Mouse (Mus musculus): ENCODE results near the gene Adam33.
"Not testable (repeated sequence)": the region's sequence is repeated elsewhere in the genome, so short reads cannot be mapped to it uniquely, and the experiment has no call there.

Gene Adam33

DNA sequence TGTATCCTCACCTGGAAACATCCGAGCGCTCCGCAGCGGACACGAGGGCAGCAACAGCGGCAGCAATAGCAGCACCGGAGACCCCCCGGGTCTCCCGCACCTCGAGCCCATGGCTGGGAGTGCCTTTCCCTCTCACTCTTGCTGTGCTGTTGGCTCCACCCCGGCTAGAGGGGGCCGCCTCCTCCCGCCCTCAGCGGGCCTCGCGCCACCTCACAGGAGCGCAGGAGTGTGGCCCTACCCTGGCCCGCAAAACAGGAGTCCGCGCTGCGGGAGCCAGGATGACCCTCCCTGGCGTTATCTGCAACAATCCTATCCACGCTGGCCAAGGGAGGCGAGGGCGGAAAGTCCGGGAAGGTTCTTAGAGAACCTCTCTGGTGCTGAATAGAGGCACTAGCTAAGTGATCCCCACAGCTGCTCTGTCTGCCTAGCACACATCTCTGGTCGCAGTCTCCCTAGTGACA, at the start of gene Adam33:
Gene Adam33 (minus strand): TSS at position 411 of the 461 bp plus-strand sequence.
- DNase-seq (ENCODE audit: extremely low read depth, low read depth, low spot score), result no peak

DNA sequence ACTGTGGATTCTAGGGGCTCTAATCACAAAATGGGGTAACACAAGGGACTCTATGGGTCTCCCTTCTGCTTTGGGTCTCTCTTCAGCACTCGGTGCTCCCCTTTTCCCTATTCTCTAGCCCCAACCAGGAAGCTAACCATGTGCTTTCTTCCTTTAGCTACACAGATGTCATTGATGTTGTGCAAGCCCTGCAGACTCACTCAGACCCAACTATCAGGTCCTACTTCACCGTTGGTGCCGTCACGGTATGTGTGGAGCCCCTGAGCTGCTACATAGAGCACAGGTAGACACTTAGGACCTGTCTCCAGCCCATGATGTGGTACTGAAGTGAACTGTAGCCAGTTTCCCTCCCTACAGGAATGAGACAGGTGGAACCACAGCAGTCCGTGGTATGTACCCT, 42.4 kb upstream of the Adam33 start:
- no peak for DNase-seq (ENCODE audit: extremely low read depth, low read depth, low spot score)

DNA sequence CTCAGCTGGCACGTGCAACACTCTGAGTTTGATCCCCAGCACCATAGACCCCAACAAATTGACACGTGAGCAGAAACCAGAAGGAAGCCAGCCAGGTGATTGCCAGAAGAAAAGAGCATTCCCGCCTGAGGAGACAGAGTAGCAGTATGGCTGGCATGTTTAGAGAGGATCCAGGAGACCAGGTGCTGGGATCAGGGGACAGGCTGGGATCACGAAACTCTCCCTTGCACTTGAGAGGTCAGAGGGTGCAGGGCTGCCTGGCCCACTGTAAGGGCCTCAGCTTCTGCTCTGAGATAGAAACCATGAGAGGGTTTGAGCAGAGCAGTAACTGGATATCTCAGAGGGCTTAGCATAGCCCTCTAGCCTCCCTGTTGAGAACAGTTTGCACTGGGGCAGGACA, 41.4 kb upstream of the Adam33 start:
- not testable (repeated sequence) for DNase-seq (ENCODE audit: extremely low read depth, low read depth, low spot score)

DNA sequence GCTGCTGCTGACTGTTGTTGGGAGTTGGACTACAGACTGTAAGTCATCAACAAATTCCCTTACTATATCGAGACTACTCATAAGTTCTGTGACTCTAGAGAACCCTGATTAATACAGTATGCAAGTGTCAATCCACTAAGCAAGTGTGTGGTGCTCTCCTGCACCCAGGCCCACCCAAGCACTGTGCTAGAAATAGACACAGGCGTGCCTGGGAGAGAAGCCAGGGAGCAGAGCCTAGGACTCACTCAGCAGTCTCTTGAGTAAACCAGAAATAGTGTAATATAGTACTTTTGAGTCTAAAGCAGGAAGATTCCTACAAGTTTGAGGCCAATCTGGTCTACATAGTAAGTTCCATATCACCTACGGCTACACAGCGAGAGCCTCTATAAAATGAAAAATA, 40.4 kb upstream of the Adam33 start:
- no peak for DNase-seq (ENCODE audit: extremely low read depth, low read depth, low spot score)

DNA sequence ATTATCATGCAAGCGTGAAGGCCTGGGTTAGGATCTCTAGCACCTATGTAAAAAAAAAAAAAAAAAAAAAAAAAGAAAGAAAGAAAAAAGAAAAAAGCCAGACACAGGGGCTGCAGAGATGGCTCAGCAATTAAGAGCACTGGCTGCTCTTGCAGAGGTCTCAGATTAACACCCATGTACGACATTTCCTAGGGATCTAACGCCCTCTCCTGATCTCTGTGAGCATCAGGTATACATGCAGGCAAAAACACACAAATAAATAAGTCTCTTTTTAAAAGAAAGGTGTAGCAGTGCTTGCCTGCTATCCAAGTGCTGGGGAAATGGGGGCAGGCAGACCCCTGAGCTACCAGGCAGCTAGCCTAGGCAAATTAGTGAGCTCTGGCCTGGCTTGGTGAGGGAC, 37.9 kb upstream of the Adam33 start:
- no peak for DNase-seq (ENCODE audit: extremely low read depth, low read depth, low spot score)

DNA sequence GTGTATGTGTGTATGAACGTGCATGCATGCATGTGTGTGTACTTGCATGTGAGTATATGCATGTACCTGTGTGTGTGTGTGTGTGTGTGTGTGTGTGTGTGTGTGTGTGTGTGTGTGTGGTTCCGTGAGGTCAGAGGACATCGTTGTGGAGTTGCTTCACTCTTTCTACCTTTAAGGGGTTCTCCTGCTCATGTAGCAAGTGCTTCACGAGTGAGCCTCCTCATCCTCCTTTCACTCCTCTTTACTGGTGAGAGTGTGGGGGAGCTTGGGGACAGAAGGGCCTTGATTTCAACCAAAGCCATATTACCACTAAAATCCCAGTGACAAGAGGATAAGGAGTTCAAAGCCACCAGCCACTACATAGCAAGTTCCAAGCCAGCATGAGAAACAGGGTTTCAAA, 33.5 kb upstream of the Adam33 start:
- DNase-seq (ENCODE audit: extremely low read depth, low read depth, low spot score), result no peak

DNA sequence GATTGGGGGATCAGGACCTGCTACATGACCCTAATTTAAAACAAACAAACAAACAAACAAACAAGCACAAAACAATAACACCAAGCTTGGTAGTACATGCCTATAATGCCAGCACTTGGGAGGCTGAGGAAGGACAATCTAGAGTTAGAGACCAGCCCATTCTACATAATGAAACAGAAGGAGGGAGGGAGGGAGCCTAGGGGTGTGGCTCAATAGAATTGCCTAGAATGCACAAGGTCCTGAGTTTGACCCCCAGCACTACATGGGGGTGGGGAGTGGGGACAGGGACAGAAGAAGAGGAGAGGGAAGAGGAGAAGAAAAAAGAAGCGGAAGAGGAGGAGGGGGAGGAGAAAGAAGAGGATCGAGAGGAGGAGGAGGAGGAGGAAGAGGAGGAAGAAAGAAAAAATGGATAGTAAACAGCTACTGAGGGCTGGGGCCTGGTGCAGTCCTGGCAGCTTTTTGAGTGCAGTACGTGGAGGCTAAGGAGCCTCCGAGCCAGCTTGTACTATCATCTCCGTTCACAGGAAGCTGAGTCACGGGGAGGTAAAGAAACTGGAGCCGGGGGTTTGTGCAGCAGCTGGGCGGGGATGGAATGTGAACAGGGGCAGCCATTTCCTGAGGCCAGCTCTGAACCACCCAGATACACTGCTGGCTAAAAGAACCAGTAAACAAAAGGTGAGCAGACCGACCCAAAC, 32.6 kb upstream of the Adam33 start:
- no peak for DNase-seq (ENCODE audit: extremely low read depth, low read depth, low spot score)

DNA sequence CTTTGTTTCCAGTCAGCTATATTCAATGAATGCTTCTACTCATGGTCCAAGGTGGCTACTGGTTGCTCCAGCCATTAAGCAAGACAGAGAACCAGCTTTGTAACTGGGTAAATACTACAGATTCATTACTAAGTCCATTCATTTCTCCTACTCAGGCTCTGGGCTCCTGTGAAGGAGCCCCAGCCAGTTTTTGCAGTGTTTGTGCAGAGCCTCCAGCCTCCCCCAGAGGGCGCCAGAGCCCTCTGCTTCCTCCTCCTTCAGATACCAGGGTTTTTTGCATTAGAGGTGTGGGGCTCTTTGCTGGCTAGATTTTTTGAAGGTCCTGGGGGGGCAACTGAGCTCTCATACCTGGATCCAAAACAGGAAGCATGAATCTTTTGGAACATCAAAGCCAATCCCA, 31.2 kb upstream of the Adam33 start:
- DNase-seq (ENCODE audit: extremely low read depth, low read depth, low spot score), result no peak

DNA sequence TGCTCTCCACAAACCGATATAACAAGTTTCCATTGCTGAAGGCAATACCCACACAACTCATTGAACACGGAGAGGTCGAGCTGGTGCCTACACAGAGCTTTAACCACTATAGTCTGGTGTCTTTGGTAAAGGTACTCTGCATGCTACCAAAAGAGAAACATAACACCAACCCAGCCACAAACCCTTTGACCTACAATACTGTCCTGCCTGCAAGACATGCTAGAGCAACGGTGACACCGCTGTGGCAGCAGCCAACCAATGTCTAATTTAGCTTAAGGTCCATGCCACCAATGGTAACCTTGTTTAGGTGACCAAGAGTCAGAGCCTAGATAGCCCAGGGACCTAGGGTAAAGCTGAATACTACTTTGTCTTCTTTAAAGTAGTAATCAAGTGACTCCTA, 30.0 kb upstream of the Adam33 start:
- DNase-seq (ENCODE audit: extremely low read depth, low read depth, low spot score), result no peak

DNA sequence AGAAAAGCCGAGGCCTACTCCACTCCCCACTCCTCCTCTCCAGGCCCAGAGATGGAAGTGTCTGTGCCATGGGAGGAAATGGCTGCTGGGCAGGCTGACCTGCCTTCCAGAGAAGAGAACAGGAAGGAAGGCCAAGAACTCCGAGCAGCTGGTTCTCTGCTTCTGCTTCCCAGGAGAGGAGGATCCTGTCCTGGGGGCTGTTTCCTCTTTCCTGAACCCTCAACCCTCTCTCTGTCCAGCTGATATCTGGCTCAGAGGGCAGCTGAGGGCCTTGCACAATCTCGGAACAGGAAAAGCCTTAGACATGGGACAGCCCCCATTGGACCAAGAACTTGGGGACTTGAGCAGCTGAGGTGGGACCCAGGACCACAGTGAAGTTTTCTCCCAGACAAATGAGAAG, 27.2 kb upstream of the Adam33 start:
- DNase-seq (ENCODE audit: extremely low read depth, low read depth, low spot score), result no peak

DNA sequence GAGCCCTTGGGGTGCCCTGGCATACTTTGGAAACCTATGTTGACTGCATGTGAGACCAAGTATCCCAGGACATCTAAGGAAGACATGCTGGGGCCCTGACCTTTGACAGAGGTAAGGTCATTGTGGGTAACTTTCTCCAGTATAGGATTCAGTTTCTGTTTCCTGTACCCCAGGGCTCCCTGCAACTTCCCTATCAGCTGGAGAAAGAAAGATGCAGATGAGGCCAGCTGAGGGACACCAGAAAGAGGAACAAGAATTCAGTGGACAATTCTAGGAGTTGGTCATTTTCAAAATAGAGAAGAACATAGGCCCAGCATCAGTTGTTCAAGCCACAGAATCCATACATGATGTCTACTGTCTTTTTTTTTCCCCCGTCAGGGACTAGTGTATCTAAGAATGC, 26.0 kb upstream of the Adam33 start:
- DNase-seq (ENCODE audit: extremely low read depth, low read depth, low spot score), result no peak

DNA sequence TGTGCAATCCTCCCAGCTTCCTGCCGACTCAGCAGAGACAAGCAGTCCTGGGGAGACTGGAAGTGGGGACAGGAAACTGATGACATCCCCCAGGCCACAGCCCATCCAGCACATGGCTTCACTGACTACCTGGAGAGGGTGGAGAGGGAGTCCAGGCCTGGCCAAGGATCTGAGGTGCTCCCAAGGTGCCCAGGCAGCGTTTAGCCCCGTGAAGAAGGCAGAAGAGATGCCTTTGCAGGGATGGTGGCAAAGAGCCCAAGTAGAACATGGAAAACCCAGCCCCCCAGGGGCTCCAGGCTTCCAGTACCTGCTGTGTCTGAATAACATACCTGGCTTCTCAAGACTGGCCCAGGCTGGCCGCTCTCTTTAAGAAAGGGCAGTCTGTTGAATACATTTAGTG, 25.0 kb upstream of the Adam33 start:
- no peak for DNase-seq (ENCODE audit: extremely low read depth, low read depth, low spot score)

DNA sequence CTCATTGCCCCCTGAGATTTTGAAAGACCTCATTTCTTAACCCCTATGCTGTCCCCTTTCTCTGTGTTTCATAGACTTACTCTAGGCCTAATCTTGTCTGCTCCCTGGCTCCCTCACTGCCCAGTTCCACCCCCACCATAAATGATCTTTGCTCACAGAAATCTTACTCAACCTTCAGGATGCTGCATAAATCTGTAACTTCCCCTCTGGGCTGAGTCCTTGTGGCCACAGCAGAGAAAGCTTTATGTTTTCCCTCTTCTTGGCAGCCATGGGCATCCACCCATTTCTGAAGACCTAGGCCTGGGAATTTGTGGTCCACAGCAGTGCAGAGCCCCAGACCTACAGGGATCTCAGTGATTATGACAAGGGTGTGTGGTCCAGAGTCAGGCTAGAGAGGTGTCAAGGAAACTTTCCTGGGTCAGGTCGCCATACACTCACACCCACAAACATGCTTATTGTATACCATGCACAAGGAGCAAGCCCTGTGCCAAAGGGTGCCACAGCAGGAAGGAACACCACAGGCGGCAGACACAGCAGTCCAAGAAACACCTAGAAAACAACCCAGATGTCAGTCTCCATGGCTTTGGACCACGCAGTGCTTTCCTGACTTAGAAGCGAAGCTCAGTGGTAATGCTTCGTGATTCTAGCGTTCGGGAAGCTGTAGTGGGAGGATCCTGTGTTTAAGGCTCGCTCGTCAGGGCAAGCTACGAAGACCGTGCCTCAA, 23.2 kb upstream of the Adam33 start, which contains the start of gene Siglec1:
Gene Siglec1 (minus strand): TSS at position 99 of the 724 bp plus-strand sequence.
- DNase-seq (ENCODE audit: extremely low read depth, low read depth, low spot score), result no peak

DNA sequence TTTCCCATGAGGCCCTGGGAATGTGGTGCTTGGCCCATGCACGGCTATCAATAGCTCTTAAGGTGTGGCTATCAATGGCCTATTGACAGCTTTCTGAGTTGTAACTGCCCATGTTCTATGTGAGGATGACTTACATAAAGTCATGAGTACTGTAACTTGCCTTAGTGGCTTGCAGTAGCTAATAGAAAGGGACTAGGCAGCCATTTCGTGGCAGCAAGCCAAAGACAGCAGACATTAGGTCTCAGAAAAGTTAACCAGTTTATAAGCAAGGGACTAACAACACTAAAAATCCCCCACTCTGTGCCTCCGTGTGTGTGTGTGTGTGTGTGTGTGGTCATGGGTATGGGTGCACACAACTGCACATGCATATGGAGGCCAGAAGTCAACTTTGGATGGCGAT, 20.6 kb upstream of the Adam33 start:
- no peak for DNase-seq (ENCODE audit: extremely low read depth, low read depth, low spot score)

DNA sequence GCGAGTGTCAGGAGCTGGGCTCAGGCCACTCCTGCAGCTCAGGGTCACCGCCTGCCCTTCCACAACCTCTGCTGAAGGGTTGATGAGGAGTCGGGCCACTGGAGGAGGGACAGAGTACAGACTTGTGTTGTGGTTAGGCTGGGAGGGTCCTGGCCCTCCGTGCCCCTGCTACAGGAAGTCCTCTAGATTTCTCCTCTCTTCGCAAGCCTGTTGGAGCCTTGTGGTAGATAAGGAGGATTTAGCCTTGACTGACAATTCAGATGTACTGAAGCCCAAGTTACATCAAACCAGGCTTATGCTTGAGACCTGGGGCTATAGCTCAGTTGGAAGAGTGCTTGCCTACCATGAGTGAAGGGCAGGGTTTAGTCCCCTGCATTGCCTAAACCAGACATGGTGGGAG, 16.9 kb upstream of the Adam33 start:
- DNase-seq (ENCODE audit: extremely low read depth, low read depth, low spot score), result no peak

DNA sequence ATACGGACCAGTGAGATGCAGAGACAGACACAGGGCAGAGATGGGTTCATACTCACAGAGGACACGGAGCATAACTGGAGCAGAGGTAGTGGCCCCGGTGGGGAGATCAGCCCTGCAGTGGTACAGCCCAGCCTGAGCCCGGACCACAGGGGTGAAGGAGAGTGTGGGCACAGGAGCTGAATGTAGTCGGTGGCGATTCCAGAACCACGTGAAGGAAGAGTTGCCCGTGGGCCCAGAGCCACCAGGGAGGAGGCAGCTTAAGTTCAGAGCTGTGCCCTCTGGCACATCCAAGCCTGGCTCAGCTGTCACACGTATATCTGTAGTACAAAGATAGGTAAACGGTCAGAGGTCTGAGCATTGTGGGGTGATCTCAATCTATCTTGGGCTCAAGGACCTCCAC, 8.9 kb upstream of the Adam33 start:
- DNase-seq (ENCODE audit: extremely low read depth, low read depth, low spot score), result no peak

DNA sequence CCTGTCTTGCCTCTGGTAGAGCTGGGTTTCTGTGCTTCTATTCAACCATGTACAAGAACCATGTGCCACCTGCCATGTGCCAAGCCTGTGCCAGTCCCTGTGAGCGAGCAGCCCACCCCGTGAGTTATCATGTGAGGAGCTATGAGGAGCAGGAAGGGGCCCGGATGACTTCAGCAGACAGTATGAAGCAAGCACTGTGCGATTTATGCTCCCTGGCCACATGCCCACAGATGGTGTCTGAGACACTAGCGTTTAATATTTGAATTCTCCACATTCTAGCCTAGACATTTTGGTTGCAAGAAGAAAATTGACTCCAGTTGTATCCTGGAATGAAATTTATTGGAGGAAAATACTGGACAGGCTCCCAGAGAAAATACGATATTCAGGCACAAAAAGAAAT, 3.9 kb upstream of the Adam33 start:
- DNase-seq (ENCODE audit: extremely low read depth, low read depth, low spot score), result no peak

DNA sequence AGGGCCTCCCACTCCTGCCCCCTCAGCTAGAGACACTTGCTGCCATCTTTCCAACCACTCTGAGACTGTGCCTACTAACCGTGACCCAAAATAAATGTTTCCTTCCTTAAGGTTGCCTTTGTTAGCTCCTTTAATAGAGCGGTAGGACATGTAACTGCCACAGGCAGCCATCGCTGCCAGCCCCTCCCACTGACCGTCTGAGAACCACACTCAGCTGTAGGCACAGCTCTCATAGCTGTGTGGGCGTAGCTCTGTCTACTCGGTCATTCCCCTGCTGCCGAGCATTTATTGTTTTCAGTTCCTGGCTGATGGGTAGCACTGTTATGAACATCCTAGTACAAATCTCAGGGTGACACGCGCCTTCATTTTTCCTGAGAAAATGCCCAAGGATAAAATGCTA, 2.7 kb upstream of the Adam33 start:
- DNase-seq (ENCODE audit: extremely low read depth, low read depth, low spot score), result no peak

DNA sequence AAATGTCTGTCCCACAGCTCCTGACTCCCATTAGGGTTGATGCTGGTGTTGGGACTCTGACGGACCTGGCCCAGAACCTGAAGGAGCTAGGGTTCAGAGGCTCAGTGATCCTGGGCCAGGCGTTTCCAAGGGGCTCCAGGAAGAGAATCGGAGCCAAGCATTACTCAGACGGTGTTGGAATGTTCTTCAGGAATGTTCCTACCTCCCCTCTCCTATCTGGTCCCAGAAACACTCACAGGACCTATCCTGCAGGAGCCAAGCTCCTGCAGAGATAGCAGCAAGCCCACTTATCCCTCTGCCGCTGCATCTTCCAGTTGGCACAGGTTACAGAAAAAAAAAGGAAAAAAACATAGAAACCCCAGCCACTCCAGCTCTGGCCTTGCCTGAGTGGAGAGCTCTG, 2.0 kb downstream of the Adam33 start:
- no peak for DNase-seq (ENCODE audit: extremely low read depth, low read depth, low spot score)

DNA sequence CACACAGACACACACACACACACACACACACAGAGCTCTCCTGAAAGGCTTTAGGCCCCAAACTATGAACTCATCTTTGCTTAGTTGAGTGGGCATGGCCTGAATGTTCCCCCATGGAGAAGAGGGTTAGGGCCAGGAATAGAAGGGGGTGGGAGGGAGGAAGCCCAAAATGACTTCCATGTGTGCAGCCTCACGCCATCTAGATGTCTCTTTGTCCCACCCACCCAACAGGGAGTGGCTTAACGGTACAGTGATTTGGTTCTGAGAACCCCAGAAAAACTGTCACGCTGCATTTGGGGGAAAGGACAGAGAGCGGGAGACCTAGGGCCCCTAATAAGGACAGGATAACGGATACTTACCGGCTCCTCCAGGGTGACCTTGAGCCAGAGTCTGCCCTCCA, 2.8 kb downstream of the Adam33 start:
- DNase-seq (ENCODE audit: extremely low read depth, low read depth, low spot score), result no peak

DNA sequence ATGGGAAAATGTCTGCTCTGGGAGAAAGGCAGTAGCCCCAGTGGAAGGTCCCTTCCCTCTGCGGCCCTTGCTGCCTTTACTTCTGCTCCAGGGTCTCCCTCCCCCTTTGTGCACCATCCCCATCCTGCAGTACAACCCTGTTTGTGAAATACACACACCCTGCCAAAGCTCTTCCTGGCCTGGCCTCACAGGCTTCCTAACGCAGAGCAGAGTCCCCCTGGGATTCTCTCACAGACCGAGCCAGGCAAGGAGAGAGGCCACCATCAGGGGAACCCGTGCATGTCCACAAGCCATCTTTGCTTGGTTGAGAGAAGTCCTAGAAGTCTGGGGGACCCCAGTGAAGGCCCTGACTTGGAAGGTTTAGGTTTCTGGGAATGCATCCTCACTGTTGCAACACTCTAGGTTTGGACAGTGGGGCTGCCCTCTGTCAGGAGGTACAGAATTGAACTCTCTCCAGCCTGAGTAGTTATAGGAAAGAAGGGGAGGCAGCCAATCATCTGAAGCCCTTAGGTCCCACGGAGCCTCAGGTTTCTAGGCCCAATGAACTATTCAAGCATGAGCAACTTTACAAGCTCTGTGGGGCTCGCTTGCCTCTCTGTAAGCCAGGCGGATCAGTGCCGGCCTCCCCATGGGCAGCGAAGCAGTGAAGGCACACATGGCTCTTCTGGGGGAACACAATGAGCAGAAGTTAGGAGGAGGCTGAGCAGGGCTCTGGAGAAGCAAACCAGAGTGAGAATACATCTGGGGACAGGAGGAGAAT, 3.7 kb downstream of the Adam33 start:
- no peak for DNase-seq (ENCODE audit: extremely low read depth, low read depth, low spot score)

DNA sequence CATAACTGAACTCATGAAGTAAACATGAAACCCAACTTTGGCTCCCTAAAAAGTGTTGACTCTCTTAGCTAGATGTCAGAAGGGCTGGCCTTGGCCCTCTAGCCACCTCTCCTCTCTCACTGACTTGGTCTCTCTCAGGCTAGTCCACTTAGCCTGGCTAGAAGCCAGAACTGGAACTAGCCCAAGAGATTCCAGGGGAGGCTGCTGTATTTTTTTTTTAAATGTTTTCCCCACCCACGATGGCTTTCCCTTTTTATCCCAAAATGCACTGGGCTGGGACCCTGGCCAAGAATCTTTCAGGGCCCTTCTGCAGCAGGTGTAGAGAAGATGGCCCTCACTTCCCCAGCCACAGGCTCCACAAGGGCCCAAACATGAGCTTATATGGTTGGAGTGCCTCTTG, 4.2 kb downstream of the Adam33 start:
- no peak for DNase-seq (ENCODE audit: extremely low read depth, low read depth, low spot score)
